Mouse (Mus musculus) brain, embryonic 18.5 days (tissue): Measurements from ENCODE around the gene Stmn1.
A peak's percentile ranks its signal among the peaks of the same experiment; 100 is the strongest.
"Not testable (repeated sequence)": the region's sequence is repeated elsewhere in the genome, so short reads cannot be mapped to it uniquely, and the experiment has no call there.

ENCODE experiments used
- DNase-seq: peaks from one replicate; pipeline ENCODE4 v3.0.0-alpha.2; 2012; ENCODE audit warnings: low read depth, low spot score

Gene Stmn1

GRCm38 (mm10) chr4:134485151-134485900, 17.2 kb downstream of the Stmn1 start:
- DNase-seq: no peak

- DNase-seq: no peak
Measured at GRCm38 (mm10) chr4:134488211-134488610, 20.1 kb downstream of the Stmn1 start.

DNA sequence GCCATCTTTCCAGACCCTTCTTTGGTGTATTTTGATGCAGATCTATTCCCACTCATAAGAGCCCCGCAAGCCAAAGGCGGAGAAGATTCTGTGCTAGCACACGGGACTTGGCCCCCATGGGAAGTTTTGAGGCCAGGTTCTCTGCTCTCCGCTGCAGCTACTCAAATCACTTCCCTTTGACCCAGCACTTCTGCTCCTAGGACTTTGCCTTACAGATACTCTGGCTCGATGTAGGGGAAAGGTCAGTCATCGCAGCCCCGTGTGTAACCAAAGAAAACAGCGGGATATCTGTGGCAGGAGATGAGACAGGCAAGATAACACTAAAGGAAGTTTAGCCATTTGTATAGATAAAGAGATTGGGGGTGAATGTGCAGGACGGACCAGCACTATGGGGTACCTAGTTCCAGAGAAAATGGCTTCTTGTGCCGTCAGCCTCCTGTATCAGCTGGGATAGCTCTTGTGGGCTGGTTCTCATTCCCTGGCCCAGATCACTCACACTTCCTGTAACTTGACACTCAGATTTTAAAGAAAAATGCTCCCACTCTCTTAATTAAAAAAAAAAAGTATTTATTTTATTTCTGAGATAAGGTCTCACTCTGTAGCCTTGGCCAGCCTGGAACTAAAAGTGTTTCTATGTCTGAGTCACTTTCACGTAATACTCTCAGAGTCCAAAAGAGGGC, 22.0 kb downstream of the Stmn1 start:
- no peak for DNase-seq

DNA sequence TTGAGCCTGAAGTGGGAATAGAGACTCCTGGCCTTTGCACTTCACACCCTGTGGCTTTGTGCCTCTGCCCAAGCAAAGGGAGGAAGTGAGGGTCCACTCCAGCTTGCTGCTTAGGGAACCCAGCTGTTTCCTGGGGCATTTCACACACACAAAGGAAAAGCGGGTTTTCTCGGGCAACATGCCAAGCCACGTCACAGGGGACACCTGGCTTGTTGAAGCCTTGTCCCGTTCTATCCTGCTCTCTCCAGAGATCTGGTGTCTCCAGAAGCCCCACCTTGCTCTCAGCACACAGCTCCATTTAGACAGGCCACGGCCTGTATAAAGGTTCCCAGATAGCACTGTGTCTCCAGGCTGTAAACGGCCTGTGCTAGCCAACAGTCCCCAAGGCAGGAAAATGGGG, 23.6 kb downstream of the Stmn1 start:
- no peak for DNase-seq

- DNase-seq: not testable (repeated sequence)
Measured at GRCm38 (mm10) chr4:134494161-134494560, 26.0 kb downstream of the Stmn1 start.

GRCm38 (mm10) chr4:134494780-134495545, 26.8 kb downstream of the Stmn1 start:
- no peak for DNase-seq

DNA sequence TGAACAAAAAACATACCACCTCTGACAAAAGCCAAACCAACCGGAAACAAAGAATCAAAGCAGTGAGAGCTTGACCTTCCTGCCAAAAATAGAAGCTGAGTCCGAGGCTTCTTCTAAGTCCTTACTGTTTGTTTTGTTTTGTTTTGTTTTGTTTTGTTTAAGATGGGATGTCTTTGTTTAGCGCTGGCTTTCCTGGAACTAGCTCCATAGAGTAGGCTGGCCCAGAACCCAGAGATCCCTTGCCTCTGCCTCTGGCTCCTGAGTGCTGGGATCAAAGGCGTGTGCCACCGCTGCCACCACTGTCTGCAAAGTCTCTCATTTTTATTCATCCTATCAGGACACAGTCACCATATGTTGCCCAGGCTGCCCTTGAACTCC, 27.4 kb downstream of the Stmn1 start:
- no peak for DNase-seq

DNA sequence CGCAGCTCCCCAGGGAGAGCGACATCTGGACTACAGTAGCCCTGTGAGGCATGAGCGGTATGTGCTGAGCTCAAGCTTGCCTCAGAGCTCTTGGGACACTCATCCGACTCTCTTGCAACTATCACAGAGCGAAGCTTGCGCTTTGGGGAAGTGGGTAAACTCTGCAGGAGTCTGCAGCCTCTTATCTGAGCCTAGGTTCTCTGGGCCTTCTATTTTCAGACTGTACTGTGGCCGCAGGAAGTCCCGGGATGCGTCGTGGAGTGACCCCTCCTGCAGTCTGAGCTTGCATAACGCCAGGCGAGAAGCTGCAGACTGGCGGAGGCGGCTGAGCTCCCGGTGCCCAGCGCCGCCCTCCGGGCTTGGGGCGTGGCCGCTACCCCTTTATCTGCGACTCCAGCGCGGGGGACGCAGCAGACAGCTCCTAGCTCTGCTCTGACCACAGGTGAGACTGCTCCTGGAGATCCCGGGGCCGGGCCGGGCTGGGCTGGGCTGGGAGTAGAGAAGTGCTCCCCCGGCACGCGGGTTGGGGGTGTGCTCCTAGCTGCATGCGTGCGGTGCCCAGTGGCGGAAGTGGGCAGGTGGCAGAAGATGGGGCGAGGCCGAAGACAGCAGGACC, 28.6 kb downstream of the Stmn1 start, which contains the start of gene Paqr7:
Paqr7 (plus strand) TSS at position 103 of the 616 bp plus-strand sequence.
- no peak for DNase-seq

GRCm38 (mm10) chr4:134497223-134497622, 29.1 kb downstream of the Stmn1 start:
- DNase-seq: no peak

- DNase-seq: no peak
Measured at GRCm38 (mm10) chr4:134497986-134498731, 30.0 kb downstream of the Stmn1 start.

DNA sequence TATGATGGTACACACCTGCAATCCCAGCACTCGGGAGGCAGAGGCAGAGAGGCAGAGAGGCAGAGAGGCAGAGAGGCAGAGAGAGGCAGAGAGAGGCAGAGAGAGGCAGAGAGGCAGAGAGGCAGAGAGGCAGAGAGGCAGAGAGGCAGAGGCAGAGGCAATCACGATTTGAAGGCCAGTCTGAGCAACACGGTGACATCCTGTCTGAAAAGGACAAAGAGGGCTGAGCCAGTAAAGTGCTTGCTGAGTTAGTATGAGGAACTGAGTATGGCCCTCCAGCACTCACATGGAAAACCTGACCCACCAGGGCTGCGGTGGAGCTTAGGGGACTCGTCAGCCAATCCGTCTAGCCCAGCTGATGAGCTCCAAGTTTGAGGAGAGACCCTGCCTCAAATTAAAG, 30.9 kb downstream of the Stmn1 start:
- DNase-seq: not testable (repeated sequence)

DNA sequence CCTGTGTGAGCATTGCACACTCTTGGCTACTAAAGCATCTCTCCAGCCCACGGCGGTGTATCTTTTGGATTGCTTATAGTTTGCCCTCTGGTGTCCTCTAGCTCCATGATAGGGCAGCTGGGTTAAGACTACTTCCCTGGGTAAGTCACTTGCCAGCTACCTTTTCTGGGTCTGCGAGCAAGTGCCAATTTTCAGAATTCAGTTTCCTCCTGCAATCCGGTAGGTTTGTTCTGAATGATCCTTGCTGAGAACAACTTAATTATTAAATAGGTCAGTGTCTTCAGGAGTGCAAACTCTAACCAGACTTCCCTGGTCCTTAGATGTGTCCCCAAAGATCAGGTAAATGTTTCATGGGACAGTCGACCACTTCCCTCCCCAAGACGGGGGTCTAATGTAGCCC, 33.0 kb downstream of the Stmn1 start:
- no peak for DNase-seq

DNA sequence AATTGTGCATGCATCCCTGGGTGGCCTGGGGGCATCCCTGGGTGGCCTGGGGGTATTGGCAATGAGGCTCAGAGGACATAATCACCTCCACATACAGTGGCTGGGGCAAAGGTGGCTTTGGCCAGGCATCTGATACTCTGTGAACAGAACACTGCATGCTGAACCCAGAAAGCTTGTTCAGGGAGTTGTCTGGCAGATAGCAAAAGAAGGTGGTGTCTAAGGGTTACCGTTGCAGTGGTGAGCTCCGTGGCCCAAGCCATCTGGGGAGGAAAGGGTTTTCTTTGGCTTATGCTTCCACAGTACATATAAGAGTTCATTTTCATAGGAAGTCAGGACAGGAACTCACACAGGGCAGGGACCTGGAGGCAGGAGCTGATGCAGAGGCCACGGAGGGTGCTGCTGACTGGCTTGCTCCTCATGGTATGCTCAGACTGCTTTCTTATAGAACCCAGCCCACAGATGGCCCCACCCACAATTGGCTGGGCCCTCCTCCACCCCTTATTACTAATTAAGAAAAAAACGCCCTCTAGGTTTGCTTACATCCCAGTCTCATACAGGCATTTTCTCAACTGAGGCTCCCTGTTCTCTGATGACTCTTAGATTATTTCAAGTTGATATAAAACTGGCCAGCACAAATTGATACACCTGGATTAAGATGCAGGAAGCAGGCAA, 35.7 kb downstream of the Stmn1 start:
- DNase-seq: no peak

- no peak for DNase-seq
Measured at GRCm38 (mm10) chr4:134505303-134505789, 37.2 kb downstream of the Stmn1 start.

DNA sequence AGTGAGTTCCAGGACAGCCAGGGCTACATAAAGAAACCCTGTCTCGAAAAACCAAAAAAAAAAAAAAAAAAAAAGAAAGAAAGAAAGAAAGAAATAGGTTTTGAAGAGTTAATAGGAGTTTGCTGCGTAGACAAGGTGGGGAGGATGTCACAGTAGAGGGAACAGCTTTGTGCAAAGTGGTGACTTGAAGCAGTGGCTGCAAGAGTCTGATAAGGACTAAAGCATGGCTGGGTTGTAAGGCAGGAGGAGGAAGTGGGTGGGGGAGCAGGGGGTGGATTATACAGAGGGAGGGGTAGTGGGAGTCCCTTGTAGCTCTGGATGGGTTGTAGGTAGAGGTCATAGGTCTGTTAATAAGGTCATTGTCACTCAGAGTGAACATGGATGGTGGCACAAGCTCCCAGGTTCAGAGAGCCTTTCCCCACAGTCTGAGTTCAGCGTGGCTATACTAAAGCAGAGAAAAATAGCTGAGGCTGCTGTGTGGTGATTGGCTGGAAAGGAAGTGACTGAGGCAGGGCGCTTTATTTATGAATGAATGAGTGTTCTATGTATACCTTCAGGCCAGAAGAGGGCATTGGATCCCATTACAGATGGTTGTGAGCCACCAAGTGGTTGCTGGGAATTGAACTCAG, 38.0 kb downstream of the Stmn1 start:
- no peak for DNase-seq

DNA sequence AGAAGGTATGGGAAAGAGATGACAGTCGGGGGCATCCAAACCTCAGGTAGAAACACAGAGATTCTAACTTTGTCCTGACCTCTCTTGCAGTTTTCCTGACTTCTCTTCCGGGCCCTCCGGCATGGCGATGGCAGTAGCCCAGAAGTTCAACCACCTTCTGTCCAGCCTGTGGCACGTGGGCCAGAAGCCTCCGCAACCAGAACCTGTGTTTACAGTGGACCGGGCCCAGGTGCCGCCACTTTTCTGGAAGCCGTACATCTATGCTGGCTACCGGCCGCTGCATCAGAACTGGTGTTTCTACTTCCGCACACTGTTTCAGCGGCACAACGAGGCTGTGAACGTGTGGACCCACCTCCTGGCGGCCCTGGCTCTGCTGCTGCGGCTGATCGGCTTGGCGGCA, 38.6 kb downstream of the Stmn1 start:
- DNase-seq: no peak

DNA sequence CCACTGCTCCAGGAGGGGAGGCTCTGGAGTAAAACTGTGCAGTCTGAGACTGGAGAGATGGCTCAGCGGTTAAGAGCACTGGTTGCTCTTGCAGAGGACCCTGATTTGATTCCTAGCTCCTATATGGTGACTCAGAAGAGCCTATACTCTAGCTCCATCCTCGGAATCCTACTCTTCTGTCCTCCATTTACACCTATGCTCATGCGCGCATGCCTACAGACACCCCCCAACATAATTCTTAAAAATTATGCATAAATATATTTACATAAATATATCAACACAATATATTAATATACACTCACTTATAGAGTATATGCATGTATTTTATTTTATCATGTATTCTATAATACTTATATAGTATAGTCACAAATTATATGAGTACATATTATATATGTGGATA, 42.3 kb downstream of the Stmn1 start:
- no peak for DNase-seq

DNA sequence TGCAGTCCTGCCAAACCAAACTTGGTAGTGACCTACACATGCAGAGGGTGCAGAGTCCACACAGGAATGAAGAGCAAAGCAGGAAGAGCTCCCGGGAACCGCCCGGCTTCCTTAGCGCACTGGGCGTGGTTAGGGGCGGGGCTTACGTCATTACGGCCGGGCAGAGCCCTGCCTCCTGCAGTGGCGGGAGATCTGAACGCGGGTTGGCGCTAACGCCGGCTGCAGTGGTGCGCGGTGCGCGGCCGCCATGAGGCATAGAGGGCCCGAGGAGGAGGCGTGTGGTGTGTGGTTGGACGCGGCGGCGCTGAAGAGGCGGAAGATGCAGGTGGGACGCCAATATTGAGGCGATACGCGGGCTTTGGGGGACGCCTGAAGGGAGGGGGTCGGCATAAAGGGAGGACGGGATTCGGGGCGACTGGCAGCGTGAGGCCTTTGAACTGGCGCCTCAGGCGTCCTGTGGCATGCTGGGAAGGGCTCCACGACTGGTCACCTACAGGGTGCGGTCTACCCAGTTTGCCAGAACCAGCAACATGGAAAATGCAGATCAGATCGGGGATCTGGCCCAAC, 42.8 kb downstream of the Stmn1 start, which contains the start of gene Aunip:
Aunip (plus strand) TSS at position 155 of the 567 bp plus-strand sequence.
- DNase-seq: peak; percentile 76

DNA sequence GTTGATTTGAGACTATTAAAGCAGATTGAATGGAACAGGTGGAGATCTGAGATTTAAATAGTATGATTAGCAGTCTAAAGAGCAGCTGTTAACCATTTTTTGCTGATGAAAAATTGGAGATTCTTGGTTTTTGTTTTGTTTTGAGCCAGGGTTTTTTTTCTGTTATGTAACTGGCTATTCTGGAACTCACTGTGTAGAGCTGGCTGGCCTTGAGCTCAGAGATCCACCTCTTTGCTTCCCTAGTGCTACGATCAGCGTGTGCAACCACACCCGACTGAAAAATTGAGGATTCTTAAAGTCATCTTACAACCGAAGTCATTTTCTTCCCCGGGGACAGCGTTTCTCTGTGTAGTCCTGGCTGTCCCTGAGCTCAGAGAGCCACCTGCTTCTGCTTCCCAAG, 43.6 kb downstream of the Stmn1 start:
- no peak for DNase-seq

GRCm38 (mm10) chr4:134512798-134513197, 44.7 kb downstream of the Stmn1 start:
- DNase-seq: no peak
